Mouse (Mus musculus): Measurements from ENCODE around the gene Wdr1. TPM values are rescaled to one million over a fixed set of nuclear protein-coding genes. Genes with fewer than 3 reads are reported as not detected.

Gene Wdr1
- polyA plus RNA-seq, 2 experiments = 42.5 to 74.4 TPM

- no peak for DNase-seq (ENCODE audit: low read depth in 3 of 3, low spot score in 3 of 3)
- H3K9me3 ChIP-seq (ENCODE audit: control insufficient read depth, low read length) = no peaks in the 10 kb centered on the region
- WGBS (ENCODE audit: insufficient replicate concordance) = 48% methylated on average over 3 of the region's 3 CpGs
- H3K27ac ChIP-seq = no peak overlapping the region
- no peak for TF ChIP-seq CTCF (IDR thresholded peaks at IDR 0.05; ENCODE audit: low read depth)
- no peak for TF ChIP-seq EP300 (IDR thresholded peaks at IDR 0.05; ENCODE audit: low read depth)
- H3K4me2 ChIP-seq (ENCODE audit: low read depth) = no peak overlapping the region
- no peaks in the 10 kb centered on the region for H3K27me3 ChIP-seq (ENCODE audit: control insufficient read depth, insufficient read depth, low read length)
- H3K36me3 ChIP-seq (replicated peaks; ENCODE audit: control insufficient read depth, insufficient read depth, low read depth) = peaks cover 11% of the 10 kb centered on the region
- H3K9ac ChIP-seq (replicated peaks) = no peak overlapping the region
- no peak overlapping the region for H3K4me3 ChIP-seq (ENCODE audit: insufficient read depth in 1 of 2, low read depth in 2 of 2, low read length in 2 of 2)
- H3K4me1 ChIP-seq (replicated peaks; ENCODE audit: control insufficient read depth in 2 of 2, insufficient read depth in 2 of 2, low read length in 1 of 2) = peaks cover 0 to 7% of the 10 kb centered on the region in 2 experiments; a peak in 2 of 4 replicates
- no peak for ATAC-seq (ENCODE audit: insufficient read depth)
Measured at GRCm38 (mm10) chr5:38553953-38554352, 9.1 kb downstream of the Wdr1 start.

DNA sequence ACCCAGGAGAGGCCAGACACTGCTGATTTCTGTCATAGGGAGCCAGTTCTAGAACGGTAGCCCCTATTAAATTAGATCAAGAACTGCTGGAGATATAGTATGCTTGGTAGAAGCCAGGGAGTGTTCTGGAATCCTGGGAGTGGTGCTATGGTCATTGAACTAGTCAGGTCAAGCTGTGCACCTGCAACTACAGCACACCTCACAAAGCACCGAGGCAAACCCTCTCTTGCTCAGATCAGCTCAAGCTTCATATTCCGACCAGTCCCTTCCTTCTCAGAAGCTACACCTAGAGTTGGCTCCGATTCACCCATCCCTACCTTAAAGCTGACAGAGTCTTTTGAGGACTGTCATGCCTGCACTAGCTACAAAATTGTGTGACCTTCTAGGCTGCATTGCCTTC is 9.5 kb downstream of the Wdr1 start:
- H3K9me3 ChIP-seq (ENCODE audit: control insufficient read depth, low read length) = no peaks in the 10 kb centered on the region
- H3K4me1 ChIP-seq (replicated peaks; ENCODE audit: control insufficient read depth in 2 of 2, insufficient read depth in 2 of 2, low read length in 1 of 2) = peaks cover 0 to 7% of the 10 kb centered on the region in 2 experiments; a peak in 2 of 4 replicates
- H3K4me3 ChIP-seq (ENCODE audit: insufficient read depth in 1 of 2, low read depth in 2 of 2, low read length in 2 of 2) = no peak overlapping the region
- no peak overlapping the region for H3K4me2 ChIP-seq (ENCODE audit: low read depth)
- TF ChIP-seq EP300 (IDR thresholded peaks at IDR 0.05; ENCODE audit: low read depth) (no peak), CTCF (IDR thresholded peaks at IDR 0.05; ENCODE audit: low read depth) (no peak)
- H3K27me3 ChIP-seq (ENCODE audit: control insufficient read depth, insufficient read depth, low read length) = no peaks in the 10 kb centered on the region
- ATAC-seq (ENCODE audit: insufficient read depth) = no peak
- DNase-seq (ENCODE audit: low read depth in 3 of 3, low spot score in 3 of 3) = no peak
- no peak overlapping the region for H3K9ac ChIP-seq (replicated peaks)
- H3K36me3 ChIP-seq (replicated peaks; ENCODE audit: control insufficient read depth, insufficient read depth, low read depth) = peaks cover 9% of the 10 kb centered on the region
- 80% methylated on average over 4 of the region's 4 CpGs for WGBS (ENCODE audit: insufficient replicate concordance)
- H3K27ac ChIP-seq = no peak overlapping the region

- Histone ChIP-seq H3K4me3 (ENCODE audit: insufficient read depth in 1 of 2, low read depth in 2 of 2, low read length in 2 of 2) (no peak overlapping the region), H3K36me3 (replicated peaks; ENCODE audit: control insufficient read depth, insufficient read depth, low read depth) (peaks cover 7% of the 10 kb centered on the region), H3K27ac (no peak overlapping the region), H3K4me2 (ENCODE audit: low read depth) (no peak overlapping the region), H3K27me3 (ENCODE audit: control insufficient read depth, insufficient read depth, low read length) (no peaks in the 10 kb centered on the region), H3K9ac (replicated peaks) (no peak overlapping the region), H3K9me3 (ENCODE audit: control insufficient read depth, low read length) (no peaks in the 10 kb centered on the region), H3K4me1 (replicated peaks; ENCODE audit: control insufficient read depth in 2 of 2, insufficient read depth in 2 of 2, low read length in 1 of 2) (peaks cover 0 to 7% of the 10 kb centered on the region in 2 experiments; a peak in 2 of 4 replicates)
- TF ChIP-seq CTCF (IDR thresholded peaks at IDR 0.05; ENCODE audit: low read depth) (no peak), EP300 (IDR thresholded peaks at IDR 0.05; ENCODE audit: low read depth) (no peak)
- no peak for DNase-seq (ENCODE audit: low read depth in 3 of 3, low spot score in 3 of 3)
- 64% methylated on average over 3 of the region's 3 CpGs for WGBS (ENCODE audit: insufficient replicate concordance)
- no peak for ATAC-seq (ENCODE audit: insufficient read depth)
Measured at GRCm38 (mm10) chr5:38552615-38553014, 10.4 kb downstream of the Wdr1 start.

DNA sequence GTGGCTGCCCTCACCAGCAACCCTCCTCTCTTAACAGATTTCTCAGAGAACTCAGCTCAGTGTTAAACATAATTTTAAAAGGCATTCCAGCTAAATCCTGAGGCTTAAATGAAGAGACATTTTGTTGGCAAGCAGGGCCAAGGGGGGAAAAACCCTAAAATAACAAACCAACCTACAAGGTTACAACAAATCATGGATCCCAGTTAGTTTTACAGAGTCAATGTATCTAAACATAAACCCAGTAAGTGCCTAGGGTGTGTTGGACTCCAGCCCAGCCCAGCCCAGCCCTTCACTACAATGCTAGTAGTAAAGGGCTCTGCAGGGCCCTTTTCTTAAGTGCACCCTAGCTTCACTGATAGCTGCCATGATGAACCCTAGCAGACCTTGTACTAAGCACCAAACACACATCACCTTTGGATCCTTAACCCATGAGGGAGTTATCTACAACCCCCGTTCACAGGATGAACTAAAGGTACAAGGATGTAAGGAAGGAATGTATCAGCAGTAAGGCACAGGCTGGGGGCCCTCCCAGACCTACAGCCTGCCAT is 12.7 kb downstream of the Wdr1 start:
- ATAC-seq (ENCODE audit: insufficient read depth) = no peak
- TF ChIP-seq EP300 (IDR thresholded peaks at IDR 0.05; ENCODE audit: low read depth) = no peak
- no peak for TF ChIP-seq CTCF (IDR thresholded peaks at IDR 0.05; ENCODE audit: low read depth)
- no peak overlapping the region for H3K27ac ChIP-seq

DNA sequence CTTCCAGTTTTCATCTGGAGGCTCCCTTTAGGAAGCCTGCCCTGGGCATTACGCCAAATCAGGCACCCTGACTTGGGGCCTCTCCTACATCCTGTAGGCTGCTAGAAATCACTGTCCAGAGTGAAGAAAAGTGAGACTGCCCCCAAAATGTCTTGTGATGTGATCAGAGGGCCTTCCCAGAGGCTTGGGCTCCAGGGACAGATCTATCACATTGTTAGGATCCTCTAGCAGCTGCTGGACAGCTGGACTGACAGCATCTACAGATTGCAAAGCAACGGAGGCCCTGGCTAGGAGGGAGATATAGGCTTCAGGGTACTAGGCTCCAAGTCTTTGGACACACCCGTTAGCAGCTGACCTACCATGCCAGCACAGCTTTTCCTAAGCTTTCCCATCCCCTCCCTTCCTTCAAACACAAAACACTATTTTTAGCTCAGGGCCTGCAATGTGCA is 13.5 kb downstream of the Wdr1 start:
- H3K4me3 ChIP-seq (ENCODE audit: insufficient read depth in 1 of 2, low read depth in 2 of 2, low read length in 2 of 2) = no peak overlapping the region
- H3K9me3 ChIP-seq (ENCODE audit: control insufficient read depth, low read length) = no peaks in the 10 kb centered on the region
- no peaks in the 10 kb centered on the region for H3K27me3 ChIP-seq (ENCODE audit: control insufficient read depth, insufficient read depth, low read length)
- peaks cover 29% of the 10 kb centered on the region for H3K36me3 ChIP-seq (replicated peaks; ENCODE audit: control insufficient read depth, insufficient read depth, low read depth)
- peaks cover 0 to 5% of the 10 kb centered on the region in 2 experiments; a peak in 2 of 4 replicates for H3K4me1 ChIP-seq (replicated peaks; ENCODE audit: control insufficient read depth in 2 of 2, insufficient read depth in 2 of 2, low read length in 1 of 2)
- TF ChIP-seq CTCF (IDR thresholded peaks at IDR 0.05; ENCODE audit: low read depth) = no peak
- TF ChIP-seq EP300 (IDR thresholded peaks at IDR 0.05; ENCODE audit: low read depth) = no peak
- H3K4me2 ChIP-seq (ENCODE audit: low read depth) = no peak overlapping the region
- no peak for ATAC-seq (ENCODE audit: insufficient read depth)
- no peak overlapping the region for H3K9ac ChIP-seq (replicated peaks)
- no peak for DNase-seq (ENCODE audit: low read depth in 3 of 3, low spot score in 3 of 3)
- 73% methylated on average over 3 of the region's 3 CpGs for WGBS (ENCODE audit: insufficient replicate concordance)
- no peak overlapping the region for H3K27ac ChIP-seq

More for the DNA sequence above, 12.7 kb downstream of the Wdr1 start:
- no peak overlapping the region for H3K4me2 ChIP-seq (ENCODE audit: low read depth)
- H3K36me3 ChIP-seq (replicated peaks; ENCODE audit: control insufficient read depth, insufficient read depth, low read depth) = peaks cover 26% of the 10 kb centered on the region
- WGBS (ENCODE audit: insufficient replicate concordance) = 60% methylated on average over 1 of the region's 1 CpGs
- no peak for DNase-seq (ENCODE audit: low read depth in 3 of 3, low spot score in 3 of 3)
- H3K27me3 ChIP-seq (ENCODE audit: control insufficient read depth, insufficient read depth, low read length) = no peaks in the 10 kb centered on the region
- no peaks in the 10 kb centered on the region for H3K9me3 ChIP-seq (ENCODE audit: control insufficient read depth, low read length)
- no peak overlapping the region for H3K9ac ChIP-seq (replicated peaks)
- H3K4me1 ChIP-seq (replicated peaks; ENCODE audit: control insufficient read depth in 2 of 2, insufficient read depth in 2 of 2, low read length in 1 of 2) = peaks cover 0 to 5% of the 10 kb centered on the region in 2 experiments; a peak in 2 of 4 replicates
- no peak overlapping the region for H3K4me3 ChIP-seq (ENCODE audit: insufficient read depth in 1 of 2, low read depth in 2 of 2, low read length in 2 of 2)
